Mouse (Mus musculus) limb, embryonic 11.5 days (tissue): ENCODE data around the gene Pced1b. TPM values are rescaled to one million over a fixed set of nuclear protein-coding genes. Genes with fewer than 3 reads are reported as not detected.

Experiments
- ATAC-seq: fragments of 200-750 bp; cut with Nextera tagmentation; 2 replicates; pipeline ENCODE4 v1.8.0; 2017; ENCODE audit warnings: low read depth; ENCODE audit not compliant: insufficient number of reproducible peaks, low FRiP score, low TSS enrichment
- DNase-seq: peaks from one replicate; pipeline ENCODE4 v3.0.0-alpha.2; 2015; ENCODE audit warnings: low spot score
- H3K27ac ChIP-seq: fragments of 300-500 bp; sonication (generic); replicated peaks from 2 replicates; pipeline ENCODE4 v1.5.1; 2014; ENCODE audit warnings: low read depth, mild to moderate bottlenecking, low read length
- H3K27me3 ChIP-seq: fragments of 300-500 bp; sonication (generic); 2 replicates; pipeline ENCODE4 v1.6.1; 2014; ENCODE audit warnings: mild to moderate bottlenecking, low read length, mixed read lengths; ENCODE audit not compliant: control insufficient read depth, insufficient read depth
- H3K36me3 ChIP-seq: fragments of 300-500 bp; sonication (generic); 2 replicates; pipeline ENCODE4 v1.6.1; 2014; ENCODE audit warnings: mild to moderate bottlenecking, low read length, moderate library complexity, mixed read lengths; ENCODE audit not compliant: control insufficient read depth, insufficient read depth
- H3K4me1 ChIP-seq: fragments of 300-500 bp; sonication (generic); 2 replicates; pipeline ENCODE4 v1.6.1; 2014; ENCODE audit warnings: low read length, mixed read lengths; ENCODE audit not compliant: control insufficient read depth, insufficient read depth
- H3K4me2 ChIP-seq: fragments of 300-500 bp; sonication (generic); 2 replicates; pipeline ENCODE4 v1.6.1; 2014; ENCODE audit warnings: low read depth, mild to moderate bottlenecking, moderate library complexity; ENCODE audit not compliant: severe bottlenecking
- H3K4me3 ChIP-seq: fragments of 300-500 bp; sonication (generic); 2 replicates; pipeline ENCODE4 v1.5.1; 2014; ENCODE audit warnings: low read depth, low read length
- H3K9ac ChIP-seq: fragments of 300-500 bp; sonication (generic); 2 replicates; pipeline ENCODE4 v1.6.1; 2014; ENCODE audit warnings: mild to moderate bottlenecking, low read length
- H3K9me3 ChIP-seq: fragments of 300-500 bp; sonication (generic); 2 replicates; pipeline ENCODE4 v1.6.1; 2016; ENCODE audit warnings: low read length; ENCODE audit not compliant: control insufficient read depth
- WGBS: fragments of 180-500 bp; shearing (Covaris S2); extraction: QIAGEN DNeasy Blood & Tissue Kit; methylation state at CpG from one replicate; pipeline ENCODE4 v1.1.7; 2014; 5-methylcytosine and 5-hydroxymethylcytosine counted together
- polyA plus RNA-seq: library from polyadenylated mRNA; unstranded; fragments of >200 nt; fragmentation: Nextera tagmentation; extraction: Ambion mirVana; gene quantifications from 2 replicates; pipeline ENCODE4 v1.2.1, GENCODE M21; 2014

The Pced1b gene
- polyA plus RNA-seq, 1 experiment from 2014 or later, result 4.2 TPM

DNA sequence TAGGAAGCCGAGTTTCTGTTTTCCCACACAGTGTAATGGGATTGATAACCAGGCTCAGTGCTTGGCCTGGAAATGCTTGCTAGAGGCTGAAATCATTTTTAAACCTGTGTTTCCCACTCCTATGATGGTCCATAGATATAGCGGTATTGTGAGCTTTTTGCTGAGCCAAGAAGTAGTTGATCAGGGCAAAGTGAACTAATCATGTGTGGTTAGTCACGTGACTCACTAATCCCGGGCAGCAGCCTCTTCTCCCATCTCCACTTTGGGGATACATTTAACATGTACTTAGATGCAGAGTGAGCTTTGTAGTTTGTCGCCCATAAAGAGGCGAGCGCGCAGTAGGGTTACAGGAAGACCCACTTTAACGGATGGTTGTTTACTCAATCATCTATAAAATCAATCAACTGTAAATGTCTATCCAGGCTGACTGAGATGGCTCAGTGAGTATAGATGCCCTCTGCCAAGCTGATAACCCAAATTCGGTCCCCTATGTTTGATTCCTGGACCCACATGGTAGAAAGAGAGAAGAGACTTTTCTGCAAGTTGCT, 38.8 kb downstream of the Pced1b start:
- no peaks in the 10 kb centered on the region for H3K27me3 ChIP-seq
- no peak overlapping the region for H3K4me3 ChIP-seq
- no peak overlapping the region for H3K9ac ChIP-seq
- H3K9me3 ChIP-seq, result no peaks in the 10 kb centered on the region
- ATAC-seq, result no peak
- no peak overlapping the region for H3K4me2 ChIP-seq
- no peak for DNase-seq
- WGBS, result 86% methylated on average over 10 of the region's 10 CpGs
- H3K36me3 ChIP-seq, result no peaks in the 10 kb centered on the region
- H3K27ac ChIP-seq, result no peak overlapping the region
- peaks cover 2% of the 10 kb centered on the region; the same call in 1 of the 2 replicates for H3K4me1 ChIP-seq

DNA sequence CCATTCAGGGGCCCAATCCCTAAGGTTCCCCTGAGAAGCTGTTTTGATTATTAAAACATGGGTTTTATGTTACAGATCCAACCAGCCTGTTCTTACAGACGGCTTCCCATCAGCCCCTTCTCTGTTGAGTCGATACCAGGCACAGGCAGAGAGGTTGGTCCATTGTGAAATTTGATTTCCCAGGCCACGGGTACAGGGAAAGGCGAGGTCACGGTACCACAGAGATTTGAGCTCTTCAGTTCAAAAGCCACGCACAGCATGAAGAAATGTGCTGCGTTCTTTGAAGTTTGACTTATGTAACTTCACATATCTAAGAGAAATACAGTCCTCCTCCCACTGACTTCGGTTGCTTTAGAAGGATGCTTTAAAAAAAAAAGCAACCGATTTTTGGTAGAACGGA, 39.8 kb downstream of the Pced1b start:
- Histone ChIP-seq H3K9ac (no peak overlapping the region), H3K36me3 (no peaks in the 10 kb centered on the region), H3K4me2 (no peak overlapping the region), H3K4me3 (no peak overlapping the region), H3K9me3 (no peaks in the 10 kb centered on the region), H3K27ac (no peak overlapping the region), H3K27me3 (no peaks in the 10 kb centered on the region), H3K4me1 (no peaks in the 10 kb centered on the region)
- ATAC-seq (no peak), DNase-seq (no peak)
- WGBS, result 82% methylated on average over 10 of the region's 10 CpGs

DNA sequence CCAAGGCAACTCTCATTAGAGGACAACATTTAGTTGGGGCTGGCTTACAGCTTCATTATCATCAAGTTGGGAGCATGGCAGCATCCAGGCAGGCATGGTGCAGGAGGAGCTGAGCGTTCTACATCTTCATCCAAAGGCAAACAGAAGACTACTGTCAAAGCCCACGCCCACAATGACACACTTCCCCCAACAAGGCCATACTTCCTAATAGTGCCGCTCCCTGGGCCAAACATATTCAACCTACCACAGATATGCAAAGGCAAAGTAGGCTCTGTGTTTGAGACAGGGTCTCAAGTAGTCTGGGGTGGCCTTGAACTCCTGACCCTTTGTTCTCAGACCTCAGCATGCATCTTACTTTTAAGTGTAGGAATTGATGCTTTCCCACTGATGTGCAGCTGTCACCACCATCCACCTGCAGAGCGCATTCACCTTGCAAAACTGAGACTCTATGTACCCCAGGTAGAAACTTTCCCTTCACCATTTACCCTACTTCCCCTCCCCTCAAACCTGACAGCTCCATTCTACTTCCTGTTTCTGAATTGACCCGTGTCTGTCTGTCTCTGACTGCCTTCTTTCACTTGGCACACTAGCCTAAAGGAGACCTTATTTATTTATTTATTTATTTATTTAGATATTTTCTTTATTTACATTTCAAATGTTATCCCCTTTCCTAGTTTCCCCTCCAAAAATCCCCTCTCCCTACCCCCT, 40.7 kb downstream of the Pced1b start:
- H3K9ac ChIP-seq, result no peak overlapping the region
- H3K9me3 ChIP-seq, result no peaks in the 10 kb centered on the region
- H3K4me2 ChIP-seq, result no peak overlapping the region
- H3K36me3 ChIP-seq, result no peaks in the 10 kb centered on the region
- H3K4me3 ChIP-seq, result no peak overlapping the region
- no peak overlapping the region for H3K27ac ChIP-seq
- ATAC-seq, result no peak
- no peak for DNase-seq
- H3K4me1 ChIP-seq, result no peaks in the 10 kb centered on the region
- WGBS, result 91% methylated on average over 5 of the region's 5 CpGs
- H3K27me3 ChIP-seq, result no peaks in the 10 kb centered on the region

DNA sequence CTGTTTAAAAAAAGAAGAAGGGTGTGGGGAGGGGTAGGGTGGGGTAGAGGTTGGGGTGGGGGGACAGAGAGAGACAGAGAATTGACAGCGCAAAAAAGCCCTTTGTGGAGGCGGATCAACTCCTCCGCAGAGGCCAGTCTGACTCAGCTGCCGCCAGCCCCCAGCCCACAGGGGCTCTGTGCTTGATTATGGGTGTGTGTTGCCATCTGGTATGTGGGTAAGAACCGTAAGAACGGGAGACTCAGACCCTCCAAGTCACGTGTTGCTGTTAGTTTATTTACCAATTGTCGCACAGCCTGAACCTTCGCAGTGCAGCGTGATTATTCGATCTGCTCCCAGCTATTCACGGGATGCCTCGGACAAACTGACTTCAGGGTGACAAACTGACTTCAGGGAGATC, 41.8 kb downstream of the Pced1b start:
- DNase-seq, result no peak
- ATAC-seq, result no peak
- Histone ChIP-seq H3K4me2 (no peak overlapping the region), H3K36me3 (no peaks in the 10 kb centered on the region), H3K27ac (no peak overlapping the region), H3K9ac (no peak overlapping the region), H3K27me3 (no peaks in the 10 kb centered on the region), H3K4me3 (no peak overlapping the region), H3K9me3 (no peaks in the 10 kb centered on the region), H3K4me1 (no peaks in the 10 kb centered on the region)
- 76% methylated on average over 13 of the region's 13 CpGs for WGBS

DNA sequence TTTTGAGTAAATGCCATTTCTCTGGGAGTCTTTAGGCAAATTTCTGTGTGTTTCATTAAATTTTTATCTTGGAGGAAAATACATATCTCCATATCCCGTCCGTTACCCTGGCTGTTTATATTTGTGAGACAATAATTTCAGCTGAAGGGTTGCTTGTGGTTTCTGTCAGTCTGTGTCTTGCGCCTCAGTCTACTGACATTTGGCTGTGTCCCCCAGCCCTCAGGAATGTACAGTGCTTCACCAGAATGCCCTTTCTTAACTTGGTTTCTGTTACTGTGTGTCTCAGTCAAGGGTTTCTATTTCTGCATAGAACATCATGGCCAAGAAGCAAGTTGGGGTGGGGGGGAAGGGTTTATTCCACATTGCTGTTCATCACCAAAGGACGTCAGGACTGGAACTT, 42.3 kb downstream of the Pced1b start:
- Histone ChIP-seq H3K27ac (no peak overlapping the region), H3K9me3 (no peaks in the 10 kb centered on the region), H3K27me3 (no peaks in the 10 kb centered on the region), H3K4me1 (no peaks in the 10 kb centered on the region), H3K36me3 (no peaks in the 10 kb centered on the region), H3K4me3 (no peak overlapping the region), H3K4me2 (no peak overlapping the region), H3K9ac (no peak overlapping the region)
- 88% methylated on average over 4 of the region's 4 CpGs for WGBS
- ATAC-seq (no peak), DNase-seq (no peak)

DNA sequence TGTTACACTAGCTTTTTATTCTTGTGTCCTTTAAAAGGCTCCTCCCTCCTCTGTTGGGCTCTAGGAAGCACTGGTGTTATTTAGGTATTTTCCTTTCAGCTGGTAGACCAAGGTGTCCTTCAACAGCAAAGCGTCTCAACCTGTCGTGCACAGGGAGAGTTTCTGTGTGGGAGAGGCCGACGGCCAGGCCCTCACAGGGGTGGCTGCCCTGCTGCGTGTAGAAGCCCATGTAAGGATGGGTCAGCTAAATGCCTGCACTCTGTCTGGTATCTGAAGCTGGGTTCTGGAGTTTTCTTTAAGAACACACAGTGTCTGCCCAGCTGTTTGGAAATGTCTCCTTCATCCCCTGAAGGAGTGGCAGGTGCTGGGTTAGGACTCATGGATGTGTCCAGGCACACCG, 43.4 kb downstream of the Pced1b start:
- WGBS, result 98% methylated on average over 6 of the region's 6 CpGs
- Histone ChIP-seq H3K4me1 (no peaks in the 10 kb centered on the region), H3K36me3 (no peaks in the 10 kb centered on the region; the same call in 1 of the 2 replicates), H3K27me3 (no peaks in the 10 kb centered on the region), H3K9me3 (no peaks in the 10 kb centered on the region), H3K9ac (no peak overlapping the region), H3K4me2 (no peak overlapping the region), H3K4me3 (no peak overlapping the region), H3K27ac (no peak overlapping the region)
- DNase-seq (no peak), ATAC-seq (no peak)

DNA sequence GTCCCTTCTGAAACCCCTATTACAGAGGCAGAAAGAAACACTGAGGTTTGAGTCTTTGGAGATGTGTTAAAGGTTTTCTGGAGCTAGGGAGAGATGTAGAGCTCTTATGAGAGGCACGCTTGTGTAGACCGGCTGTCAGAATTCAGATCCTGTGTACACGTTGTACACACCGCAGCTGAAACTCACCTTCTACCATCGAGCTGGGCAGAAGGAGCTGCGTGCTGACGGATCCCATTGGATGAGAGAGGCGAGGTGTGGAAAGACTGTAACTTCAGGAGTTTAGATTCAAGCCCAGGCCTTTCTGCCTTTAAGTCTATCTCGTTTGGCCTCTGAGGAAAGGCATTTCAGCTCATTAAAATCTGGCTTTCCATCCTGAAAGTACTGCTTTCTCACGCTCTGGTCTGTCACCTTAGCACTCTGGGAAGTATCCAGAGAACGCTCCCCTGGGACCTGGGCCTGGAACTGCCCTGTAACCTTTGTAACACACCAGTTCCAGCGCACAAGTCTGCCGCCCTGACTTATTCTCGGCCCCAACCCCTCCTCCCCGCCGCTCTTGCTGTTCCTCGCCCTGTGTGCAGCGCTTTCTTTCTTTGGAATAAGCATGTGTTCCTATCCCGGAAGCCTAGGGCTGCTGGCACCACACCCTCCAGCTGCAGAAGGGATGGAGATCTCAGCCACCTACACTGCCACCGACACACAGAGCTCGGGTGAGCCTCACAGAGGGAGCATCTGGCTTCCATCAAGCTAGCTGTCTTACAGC, 44.6 kb downstream of the Pced1b start:
- no peak overlapping the region for H3K4me3 ChIP-seq
- H3K4me1 ChIP-seq, result no peaks in the 10 kb centered on the region
- no peaks in the 10 kb centered on the region; the same call in 1 of the 2 replicates for H3K36me3 ChIP-seq
- DNase-seq, result peak; percentile 42
- WGBS, result 66% methylated on average over 21 of the region's 21 CpGs
- peak; percentile 35; the same call in 1 of the 2 replicates for ATAC-seq
- H3K27ac ChIP-seq, result no peak overlapping the region
- H3K4me2 ChIP-seq, result no peak overlapping the region
- no peaks in the 10 kb centered on the region for H3K27me3 ChIP-seq
- H3K9me3 ChIP-seq, result no peaks in the 10 kb centered on the region
- H3K9ac ChIP-seq, result no peak overlapping the region

DNA sequence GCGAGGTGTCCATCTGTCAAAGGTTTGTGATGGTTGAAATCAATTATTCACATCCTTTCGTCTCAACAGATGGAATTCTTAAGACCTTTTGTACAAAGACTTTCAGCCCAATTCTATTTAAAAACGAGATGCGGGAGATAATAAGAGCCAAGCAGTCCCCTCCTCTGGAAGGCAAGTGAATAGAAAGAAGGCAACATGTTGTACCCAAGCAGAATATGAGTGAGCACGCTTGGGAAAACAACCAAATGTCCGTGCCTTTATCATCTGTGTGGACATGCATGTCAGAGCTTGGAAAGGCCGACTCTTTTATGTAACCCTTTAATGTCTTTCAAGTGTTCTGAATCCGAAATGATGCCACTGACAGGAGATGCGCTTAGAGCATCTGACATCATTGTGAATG, 61.0 kb downstream of the Pced1b start:
- Histone ChIP-seq H3K4me1 (no peaks in the 10 kb centered on the region), H3K27ac (no peak overlapping the region), H3K4me3 (no peak overlapping the region), H3K9me3 (no peaks in the 10 kb centered on the region), H3K9ac (no peak overlapping the region), H3K27me3 (no peaks in the 10 kb centered on the region), H3K4me2 (no peak overlapping the region), H3K36me3 (no peaks in the 10 kb centered on the region)
- no peak for DNase-seq
- 83% methylated on average over 9 of the region's 9 CpGs for WGBS
- no peak for ATAC-seq
